Mouse (Mus musculus): ENCODE results near the gene Mcl1. TPM values are rescaled to one million over a fixed set of nuclear protein-coding genes. Genes with fewer than 3 reads are reported as not detected.
"Not testable (repeated sequence)": the region's sequence is repeated elsewhere in the genome, so short reads cannot be mapped to it uniquely, and the experiment has no call there.

The Mcl1 gene
- total RNA-seq, 2 experiments from 2014 or later: 88.5 to 124 TPM

- ATAC-seq (replicated peaks; ENCODE audit: poor library complexity, severe bottlenecking): no peak
Measured at GRCm38 (mm10) chr3:95664940-95665352, 6.4 kb downstream of the Mcl1 start.

- ATAC-seq (replicated peaks; ENCODE audit: poor library complexity, severe bottlenecking): no peak
Measured at GRCm38 (mm10) chr3:95666124-95666844, 7.7 kb downstream of the Mcl1 start.

- ATAC-seq (replicated peaks; ENCODE audit: poor library complexity, severe bottlenecking): no peak
Measured at GRCm38 (mm10) chr3:95667521-95667920, 8.9 kb downstream of the Mcl1 start.

GRCm38 (mm10) chr3:95668026-95668425 is 9.4 kb downstream of the Mcl1 start:
- no peak for ATAC-seq (replicated peaks; ENCODE audit: poor library complexity, severe bottlenecking)

GRCm38 (mm10) chr3:95668589-95669308 is 10.2 kb downstream of the Mcl1 start:
- peak; percentile 54 for ATAC-seq (replicated peaks; ENCODE audit: poor library complexity, severe bottlenecking)

GRCm38 (mm10) chr3:95669309-95669665 is 10.7 kb downstream of the Mcl1 start:
- ATAC-seq (replicated peaks; ENCODE audit: poor library complexity, severe bottlenecking): no peak

- not testable (repeated sequence) for ATAC-seq (replicated peaks; ENCODE audit: poor library complexity, severe bottlenecking)
Measured at GRCm38 (mm10) chr3:95670419-95670818, 11.8 kb downstream of the Mcl1 start.

GRCm38 (mm10) chr3:95671201-95671600 is 12.6 kb downstream of the Mcl1 start:
- ATAC-seq (replicated peaks; ENCODE audit: poor library complexity, severe bottlenecking): no peak

- ATAC-seq (replicated peaks; ENCODE audit: poor library complexity, severe bottlenecking): no peak
Measured at GRCm38 (mm10) chr3:95672461-95672860, 13.9 kb downstream of the Mcl1 start.

- ATAC-seq (replicated peaks; ENCODE audit: poor library complexity, severe bottlenecking): no peak
Measured at GRCm38 (mm10) chr3:95672861-95673706, 14.5 kb downstream of the Mcl1 start.

GRCm38 (mm10) chr3:95673707-95674211 is 15.2 kb downstream of the Mcl1 start:
- peak; percentile 58 for ATAC-seq (replicated peaks; ENCODE audit: poor library complexity, severe bottlenecking)

- ATAC-seq (replicated peaks; ENCODE audit: poor library complexity, severe bottlenecking): peak; percentile 49
Measured at GRCm38 (mm10) chr3:95674236-95674635, 15.6 kb downstream of the Mcl1 start.

- ATAC-seq (replicated peaks; ENCODE audit: poor library complexity, severe bottlenecking): no peak
Measured at GRCm38 (mm10) chr3:95674812-95675211, 16.2 kb downstream of the Mcl1 start.

GRCm38 (mm10) chr3:95675301-95676092 is 16.9 kb downstream of the Mcl1 start:
- peak; percentile 31 for ATAC-seq (replicated peaks; ENCODE audit: poor library complexity, severe bottlenecking)

- ATAC-seq (replicated peaks; ENCODE audit: poor library complexity, severe bottlenecking): peak; percentile 18; the same call in 1 of the 2 replicates
Measured at GRCm38 (mm10) chr3:95676745-95677419, 18.3 kb downstream of the Mcl1 start.

GRCm38 (mm10) chr3:95677420-95678090 is 19.0 kb downstream of the Mcl1 start:
- ATAC-seq (replicated peaks; ENCODE audit: poor library complexity, severe bottlenecking): no peak

GRCm38 (mm10) chr3:95679551-95679950 is 21.0 kb downstream of the Mcl1 start:
- ATAC-seq (replicated peaks; ENCODE audit: poor library complexity, severe bottlenecking): no peak

GRCm38 (mm10) chr3:95680673-95681072 is 22.1 kb downstream of the Mcl1 start:
- no peak for ATAC-seq (replicated peaks; ENCODE audit: poor library complexity, severe bottlenecking)

GRCm38 (mm10) chr3:95681365-95681764 is 22.8 kb downstream of the Mcl1 start:
- 0 out of 2 replicates have a peak, but pooled peaks have one; percentile 13 for ATAC-seq (replicated peaks; ENCODE audit: poor library complexity, severe bottlenecking)
